Mouse (Mus musculus) limb, embryonic 14.5 days (tissue): ENCODE data around the gene Scn4b. TPM values are rescaled to one million over a fixed set of nuclear protein-coding genes. Genes with fewer than 3 reads are reported as not detected.

Experiments used
- ATAC-seq: fragments of 200-750 bp; cut with Nextera tagmentation; 2 replicates; pipeline ENCODE4 v1.8.0; 2017; ENCODE audit warnings: low read depth, moderate number of reproducible peaks, moderate TSS enrichment; ENCODE audit not compliant: low FRiP score
- DNase-seq: peaks from one replicate; pipeline ENCODE4 v3.0.0-alpha.2; 2015; ENCODE audit warnings: low spot score
- H3K27ac ChIP-seq: fragments of 300-500 bp; sonication (generic); replicated peaks from 2 replicates; pipeline ENCODE4 v1.5.1; 2014; ENCODE audit warnings: low read depth, mild to moderate bottlenecking, low read length, moderate library complexity, mixed read lengths
- H3K27me3 ChIP-seq: fragments of 300-500 bp; sonication (generic); 2 replicates; pipeline ENCODE4 v1.6.1; 2014; ENCODE audit warnings: low read length, mixed read lengths; ENCODE audit not compliant: control insufficient read depth, insufficient read depth
- H3K36me3 ChIP-seq: fragments of 300-500 bp; sonication (generic); 2 replicates; pipeline ENCODE4 v1.6.1; 2014; ENCODE audit warnings: mild to moderate bottlenecking, low read length, moderate library complexity, mixed read lengths; ENCODE audit not compliant: control insufficient read depth, insufficient read depth
- H3K4me1 ChIP-seq: fragments of 300-500 bp; sonication (generic); 2 replicates; pipeline ENCODE4 v1.6.1; 2014; ENCODE audit warnings: antibody characterized with exemption, low read length, mixed read lengths; ENCODE audit not compliant: control insufficient read depth, insufficient read depth
- H3K4me2 ChIP-seq: fragments of 300-500 bp; sonication (generic); replicated peaks from 2 replicates; pipeline ENCODE4 v1.6.1; 2014; ENCODE audit warnings: low read depth, mild to moderate bottlenecking, low read length, moderate library complexity; ENCODE audit not compliant: severe bottlenecking
- H3K4me3 ChIP-seq: fragments of 300-500 bp; sonication (generic); replicated peaks from 2 replicates; pipeline ENCODE4 v1.5.1; 2014; ENCODE audit warnings: low read length
- H3K9ac ChIP-seq: fragments of 300-500 bp; sonication (generic); 2 replicates; pipeline ENCODE4 v1.6.1; 2014; ENCODE audit warnings: mild to moderate bottlenecking, low read depth, low read length, moderate library complexity; ENCODE audit not compliant: severe bottlenecking
- H3K9me3 ChIP-seq: fragments of 300-500 bp; sonication (generic); 2 replicates; pipeline ENCODE4 v1.6.1; 2016; ENCODE audit warnings: low read length; ENCODE audit not compliant: control insufficient read depth
- POLR2A ChIP-seq: fragments of 200-500 bp; IDR thresholded peaks from 2 replicates; pipeline ENCODE4 v1.8.0; 2012; ENCODE audit warnings: inconsistent platforms, mild to moderate bottlenecking, moderate library complexity, borderline replicate concordance; ENCODE audit not compliant: insufficient read depth, insufficient read length; ENCODE audit errors: extremely low read depth
- WGBS: fragments of 180-500 bp; shearing (Covaris S2); extraction: QIAGEN DNeasy Blood & Tissue Kit; methylation state at CpG from one replicate; pipeline ENCODE4 v1.1.7; 2014; 5-methylcytosine and 5-hydroxymethylcytosine counted together
- polyA plus RNA-seq, 2 experiments: library from polyadenylated mRNA; depleted of rRNA in 1 of 2; stranded (reverse) in 1 of 2; unstranded in 1 of 2; fragments of >200 nt; fragmentation: Nextera tagmentation in 1 of 2; extraction: Ambion mirVana in 1 of 2; gene quantifications; 2 replicates each; pipeline versions ENCODE4 v1.2.1 to v1.2.3; 2012 to 2014

Gene Scn4b
- polyA plus RNA-seq, 2 experiments = 0.04 to 0.14 TPM

DNA sequence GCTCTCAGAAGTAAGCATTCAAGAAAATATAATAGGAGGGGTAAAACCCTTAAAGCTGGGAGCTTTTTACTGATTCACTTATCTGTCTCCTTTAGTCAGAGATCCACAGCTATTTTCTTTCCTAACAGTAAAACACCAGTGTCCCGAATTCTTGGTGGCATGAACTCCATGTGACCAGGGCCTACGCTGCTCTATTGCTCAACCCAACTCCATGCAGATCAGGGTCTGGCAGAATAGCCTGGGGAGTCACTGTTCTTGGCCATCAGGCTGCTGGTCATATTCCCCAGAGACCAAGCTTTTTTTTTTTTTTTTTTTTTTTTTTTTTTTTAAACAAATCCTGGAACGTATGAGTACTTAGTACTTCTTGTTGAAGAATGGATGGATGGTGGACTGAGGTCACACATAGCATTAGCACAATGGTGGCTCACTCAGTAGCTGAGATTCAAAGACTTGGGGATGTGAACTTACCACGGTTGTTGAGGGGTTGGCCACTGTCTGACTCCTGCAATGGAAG is 51.5 kb downstream of the Scn4b start:
- Histone ChIP-seq H3K4me1 (no peaks in the 10 kb centered on the region), H3K27ac (no peak overlapping the region), H3K9me3 (no peaks in the 10 kb centered on the region), H3K4me3 (no peak overlapping the region), H3K4me2 (no peak overlapping the region), H3K36me3 (no peaks in the 10 kb centered on the region), H3K9ac (no peak overlapping the region), H3K27me3 (no peaks in the 10 kb centered on the region)
- TF ChIP-seq POLR2A = no peak
- WGBS = 83% methylated on average over 4 of the region's 4 CpGs
- ATAC-seq = no peak
- no peak for DNase-seq

DNA sequence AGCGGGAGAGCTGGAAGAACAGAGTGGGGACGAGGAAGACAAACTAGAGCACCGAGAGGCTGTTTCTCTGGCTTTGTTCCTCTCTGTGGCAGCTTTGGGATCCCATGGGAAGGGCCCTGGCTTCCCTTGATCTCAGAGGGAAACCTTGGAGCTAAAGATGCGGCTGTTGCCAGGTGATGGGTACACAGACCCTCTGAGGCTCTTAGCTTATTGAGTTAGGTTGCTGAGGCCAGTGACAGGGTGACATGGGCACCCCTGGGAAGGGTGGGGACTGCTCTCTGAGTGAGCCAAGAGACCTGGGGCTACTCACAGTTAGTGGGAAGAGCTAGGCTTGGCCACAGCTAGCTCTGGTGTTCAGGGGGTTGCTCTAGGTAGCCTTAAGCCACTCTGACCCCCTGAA is 57.3 kb downstream of the Scn4b start:
- Histone ChIP-seq H3K4me1 (no peaks in the 10 kb centered on the region), H3K9me3 (no peaks in the 10 kb centered on the region), H3K4me2 (no peak overlapping the region), H3K9ac (no peak overlapping the region), H3K27ac (no peak overlapping the region), H3K4me3 (no peak overlapping the region), H3K36me3 (no peaks in the 10 kb centered on the region), H3K27me3 (no peaks in the 10 kb centered on the region)
- ATAC-seq (no peak), DNase-seq (no peak)
- 73% methylated on average over 4 of the region's 4 CpGs for WGBS
- no peak for TF ChIP-seq POLR2A

DNA sequence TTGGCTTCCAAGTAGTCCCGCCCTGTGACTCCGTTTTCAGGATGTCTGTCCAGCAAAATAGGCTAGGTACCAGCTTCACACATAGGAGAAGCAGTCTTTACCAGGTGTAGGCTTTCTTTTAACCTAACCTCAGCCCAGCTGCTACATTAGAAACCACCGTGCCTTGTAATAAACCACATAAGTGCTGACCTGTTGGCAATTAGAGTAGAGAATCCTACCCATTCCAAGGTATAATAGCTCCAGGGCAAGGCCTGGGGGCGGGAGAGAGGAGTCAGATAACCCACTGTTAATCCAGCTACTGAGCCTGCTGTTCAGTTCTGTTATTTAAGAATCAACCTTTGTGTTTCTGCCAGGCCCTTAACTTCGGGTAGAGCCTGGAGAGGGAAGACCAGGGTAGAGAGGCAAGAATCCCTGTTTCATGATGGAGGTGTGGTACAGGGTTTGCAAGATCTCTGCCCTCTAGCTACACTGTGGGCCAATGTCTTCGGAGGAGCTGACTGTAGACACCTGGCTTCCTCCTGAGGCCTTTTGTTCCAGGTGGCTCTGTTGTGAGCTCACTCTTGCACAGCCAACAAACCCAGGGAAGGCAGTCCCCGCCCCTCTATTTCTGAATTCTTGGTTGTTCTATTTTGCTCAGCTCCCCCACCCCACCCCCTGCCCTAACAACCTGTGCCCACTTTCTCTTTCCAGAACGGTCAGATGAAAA is 58.1 kb downstream of the Scn4b start:
- WGBS = 56% methylated on average over 8 of the region's 8 CpGs
- no peak overlapping the region for H3K4me3 ChIP-seq
- TF ChIP-seq POLR2A = no peak
- H3K4me1 ChIP-seq = no peaks in the 10 kb centered on the region
- H3K4me2 ChIP-seq = no peak overlapping the region
- DNase-seq (no peak), ATAC-seq (no peak)
- H3K9ac ChIP-seq = no peak overlapping the region
- H3K27ac ChIP-seq = no peak overlapping the region
- no peaks in the 10 kb centered on the region for H3K27me3 ChIP-seq
- no peaks in the 10 kb centered on the region for H3K36me3 ChIP-seq
- no peaks in the 10 kb centered on the region for H3K9me3 ChIP-seq

DNA sequence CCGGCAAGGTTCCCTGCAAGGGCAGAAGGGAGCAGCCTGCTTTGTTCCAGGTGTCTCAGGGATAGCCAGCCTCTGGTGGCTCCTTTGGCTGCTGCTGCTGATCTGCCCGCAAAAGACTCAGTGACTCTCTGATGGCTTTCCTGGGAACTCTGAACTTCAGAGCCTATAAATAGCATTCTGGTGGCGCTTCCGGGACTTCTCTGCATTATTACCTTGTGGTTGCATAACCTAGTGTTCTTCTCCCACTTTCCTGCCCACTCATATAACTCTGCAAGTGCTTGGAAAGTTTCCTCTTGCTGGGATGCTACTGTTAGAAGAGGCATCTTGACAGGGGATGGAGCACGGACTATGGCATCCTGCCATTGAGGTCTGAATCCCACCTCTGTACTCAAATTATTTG is 59.4 kb downstream of the Scn4b start:
- WGBS = 76% methylated on average over 5 of the region's 5 CpGs
- no peak for ATAC-seq
- TF ChIP-seq POLR2A = no peak

DNA sequence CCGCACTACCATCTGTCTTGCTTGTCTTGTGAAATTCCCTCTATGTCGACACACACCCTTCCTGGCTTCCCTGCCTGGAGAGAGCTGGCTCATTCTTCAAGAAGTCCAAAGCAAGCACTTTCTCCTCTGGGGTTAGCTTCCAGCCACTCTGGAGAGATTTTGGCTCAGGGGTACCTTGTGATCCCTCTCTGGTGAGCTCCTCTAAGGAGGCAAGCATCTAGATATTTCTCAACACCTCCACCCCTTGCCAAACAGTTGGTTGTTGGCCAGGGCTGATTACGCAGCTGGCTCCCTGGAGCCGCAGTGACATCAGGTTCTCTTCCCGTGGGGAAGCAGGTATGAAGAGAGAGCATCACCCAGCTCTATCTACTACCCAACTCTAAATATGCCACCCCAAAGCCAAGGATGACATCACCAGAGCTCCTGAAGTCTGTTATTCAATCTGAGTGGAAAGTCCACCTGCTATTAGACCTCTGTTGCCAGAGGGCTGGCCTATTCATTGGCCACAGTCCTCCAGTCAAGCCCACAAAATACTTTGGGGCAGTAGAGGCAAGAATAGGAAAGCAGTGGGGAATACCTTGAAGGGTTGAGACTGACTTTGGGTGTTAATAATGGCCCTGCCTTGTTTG is 63.2 kb downstream of the Scn4b start:
- no peak for TF ChIP-seq POLR2A
- H3K27me3 ChIP-seq = no peaks in the 10 kb centered on the region
- no peak overlapping the region for H3K4me2 ChIP-seq
- no peaks in the 10 kb centered on the region for H3K9me3 ChIP-seq
- H3K9ac ChIP-seq = no peak overlapping the region
- no peak overlapping the region for H3K27ac ChIP-seq
- WGBS = 79% methylated on average over 5 of the region's 5 CpGs
- DNase-seq (no peak), ATAC-seq (no peak)
- no peak overlapping the region for H3K4me3 ChIP-seq
- H3K36me3 ChIP-seq = no peaks in the 10 kb centered on the region
- H3K4me1 ChIP-seq = no peaks in the 10 kb centered on the region

More for the DNA sequence above, 59.4 kb downstream of the Scn4b start:
- Histone ChIP-seq H3K36me3 (no peaks in the 10 kb centered on the region), H3K4me1 (no peaks in the 10 kb centered on the region), H3K9ac (no peak overlapping the region), H3K9me3 (no peaks in the 10 kb centered on the region), H3K4me2 (no peak overlapping the region), H3K4me3 (no peak overlapping the region), H3K27ac (no peak overlapping the region), H3K27me3 (no peaks in the 10 kb centered on the region)
- DNase-seq = no peak
